Mouse (Mus musculus) heart, embryonic 16.5 days (tissue): Measurements from ENCODE around the gene Rinl. TPM values are rescaled to one million over a fixed set of nuclear protein-coding genes. Genes with fewer than 3 reads are reported as not detected.

Source experiments
- ATAC-seq: fragments of 200-750 bp; cut with Nextera tagmentation; replicated peaks from 2 replicates; pipeline ENCODE4 v1.8.0; 2017; ENCODE audit warnings: moderate number of reproducible peaks; ENCODE audit not compliant: insufficient read depth, low FRiP score; ENCODE audit errors: extremely low read depth
- H3K27ac ChIP-seq: fragments of 300-500 bp; sonication (generic); 2 replicates; pipeline ENCODE4 v1.5.1; 2014; ENCODE audit warnings: mild to moderate bottlenecking, low read length, control low read depth, moderate library complexity
- H3K27me3 ChIP-seq: fragments of 300-500 bp; sonication (generic); 2 replicates; pipeline ENCODE4 v1.6.1; 2014; ENCODE audit warnings: low read length, mixed read lengths; ENCODE audit not compliant: control insufficient read depth, insufficient read depth
- H3K36me3 ChIP-seq: fragments of 300-500 bp; sonication (generic); 2 replicates; pipeline ENCODE4 v1.6.1; 2014; ENCODE audit not compliant: control insufficient read depth, insufficient read depth
- H3K4me1 ChIP-seq: fragments of 300-500 bp; sonication (generic); 2 replicates; pipeline ENCODE4 v1.6.1; 2014; ENCODE audit warnings: low read length, mixed read lengths; ENCODE audit not compliant: control insufficient read depth, insufficient read depth
- H3K4me2 ChIP-seq: fragments of 300-500 bp; sonication (generic); 2 replicates; pipeline ENCODE4 v1.6.1; 2014; ENCODE audit warnings: low read depth, mild to moderate bottlenecking, control low read depth, low read length
- H3K4me3 ChIP-seq: fragments of 300-500 bp; sonication (generic); 2 replicates; pipeline ENCODE4 v1.5.1; 2014; ENCODE audit warnings: mild to moderate bottlenecking, control low read depth, low read length
- H3K9ac ChIP-seq: fragments of 300-500 bp; sonication (generic); 2 replicates; pipeline ENCODE4 v1.6.1; 2014; ENCODE audit warnings: low read length, control low read depth
- H3K9me3 ChIP-seq: fragments of 300-500 bp; sonication (generic); replicated peaks from 2 replicates; pipeline ENCODE4 v1.6.1; 2016; ENCODE audit warnings: low read length; ENCODE audit not compliant: control insufficient read depth
- WGBS: fragments of 180-500 bp; shearing (Covaris S2); extraction: QIAGEN DNeasy Blood & Tissue Kit; methylation state at CpG from one replicate; pipeline ENCODE4 v1.1.7; 2014; 5-methylcytosine and 5-hydroxymethylcytosine counted together
- polyA plus RNA-seq: library from polyadenylated mRNA; unstranded; fragments of >200 nt; fragmentation: Nextera tagmentation; extraction: Ambion mirVana; gene quantifications from 2 replicates; pipeline ENCODE4 v1.2.1, GENCODE M21; 2015

The Rinl gene
- polyA plus RNA-seq, 1 experiment from 2014 or later, result 11.1 TPM

- no peak for ATAC-seq
- WGBS, result 79% methylated on average over 9 of the region's 9 CpGs
Observed at GRCm38 (mm10) chr7:28761907-28762306, 26.9 kb upstream of the Rinl start.

GRCm38 (mm10) chr7:28765211-28765610, 23.6 kb upstream of the Rinl start:
- H3K4me1 ChIP-seq, result peaks cover 15% of the 10 kb centered on the region
- H3K9ac ChIP-seq, result no peak overlapping the region
- H3K27me3 ChIP-seq, result no peaks in the 10 kb centered on the region
- no peak overlapping the region for H3K27ac ChIP-seq
- ATAC-seq, result no peak
- H3K9me3 ChIP-seq, result no peaks in the 10 kb centered on the region
- peaks cover 16% of the 10 kb centered on the region for H3K36me3 ChIP-seq
- H3K4me2 ChIP-seq, result peak overlapping the region; percentile 89
- WGBS, result 81% methylated on average over 6 of the region's 6 CpGs
- peak overlapping the region; percentile 90 for H3K4me3 ChIP-seq

More at GRCm38 (mm10) chr7:28761907-28762306, 26.9 kb upstream of the Rinl start:
- peaks cover 9% of the 10 kb centered on the region for H3K4me1 ChIP-seq
- no peak overlapping the region for H3K27ac ChIP-seq
- peaks cover 24% of the 10 kb centered on the region for H3K36me3 ChIP-seq
- no peak overlapping the region for H3K4me3 ChIP-seq
- H3K9ac ChIP-seq, result no peak overlapping the region
- H3K4me2 ChIP-seq, result no peak overlapping the region
- H3K9me3 ChIP-seq, result no peaks in the 10 kb centered on the region
- peaks cover 2% of the 10 kb centered on the region; the same call in 1 of the 2 replicates for H3K27me3 ChIP-seq

GRCm38 (mm10) chr7:28766173-28766879, 22.4 kb upstream of the Rinl start, which contains the start of gene Sirt2:
Sirt2 (plus strand) TSS chr7:28766735.
- Histone ChIP-seq H3K4me1 (peaks cover 15% of the 10 kb centered on the region), H3K27me3 (no peaks in the 10 kb centered on the region), H3K4me2 (peak within 1 kb of the TSS; percentile 89), H3K9me3 (no peaks in the 10 kb centered on the region), H3K27ac (peak within 1 kb of the TSS; percentile 25; the same call in 1 of the 2 replicates), H3K4me3 (peak within 1 kb of the TSS; percentile 90), H3K9ac (peak within 1 kb of the TSS; percentile 87), H3K36me3 (peaks cover 8% of the 10 kb centered on the region)
- ATAC-seq, result peak; percentile 98
- WGBS, result under 1% methylated on average over 45 of the region's 45 CpGs

GRCm38 (mm10) chr7:28766910-28767309, 21.9 kb upstream of the Rinl start:
- WGBS, result 5% methylated on average over 14 of the region's 14 CpGs
- peak overlapping the region; percentile 87 for H3K9ac ChIP-seq
- ATAC-seq, result no peak
- no peaks in the 10 kb centered on the region for H3K27me3 ChIP-seq
- peak overlapping the region; percentile 66 for H3K4me2 ChIP-seq
- peaks cover 4% of the 10 kb centered on the region; the same call in 1 of the 2 replicates for H3K36me3 ChIP-seq
- no peaks in the 10 kb centered on the region for H3K9me3 ChIP-seq
- 0 out of 2 replicates have a peak overlapping the region, but pooled peaks have one; percentile 25 for H3K27ac ChIP-seq
- peaks cover 15% of the 10 kb centered on the region for H3K4me1 ChIP-seq
- peak overlapping the region; percentile 90 for H3K4me3 ChIP-seq

GRCm38 (mm10) chr7:28767462-28767965, 21.3 kb upstream of the Rinl start, which contains the start of gene Nfkbib:
Nfkbib (minus strand) TSS chr7:28767512.
- Histone ChIP-seq H3K4me2 (peak within 1 kb of the TSS; percentile 89), H3K36me3 (0 out of 2 replicates have a peak, but pooled peaks cover 4% of the 10 kb centered on the region), H3K27ac (peak within 1 kb of the TSS; percentile 25; the same call in 1 of the 2 replicates), H3K9me3 (no peaks in the 10 kb centered on the region), H3K4me1 (peaks cover 15% of the 10 kb centered on the region), H3K9ac (peak within 1 kb of the TSS; percentile 87), H3K4me3 (peak within 1 kb of the TSS; percentile 90), H3K27me3 (no peaks in the 10 kb centered on the region)
- 67% methylated on average over 7 of the region's 7 CpGs for WGBS
- no peak for ATAC-seq

GRCm38 (mm10) chr7:28769414-28769958, 19.3 kb upstream of the Rinl start:
- H3K27ac ChIP-seq, result no peak overlapping the region
- WGBS, result 87% methylated on average over 9 of the region's 9 CpGs
- peaks cover 15% of the 10 kb centered on the region for H3K4me1 ChIP-seq
- H3K27me3 ChIP-seq, result no peaks in the 10 kb centered on the region
- no peaks in the 10 kb centered on the region for H3K9me3 ChIP-seq
- no peak for ATAC-seq
- H3K4me3 ChIP-seq, result no peak overlapping the region
- H3K36me3 ChIP-seq, result no peaks in the 10 kb centered on the region
- no peak overlapping the region for H3K9ac ChIP-seq
- no peak overlapping the region for H3K4me2 ChIP-seq

- H3K9ac ChIP-seq, result no peak overlapping the region
- ATAC-seq, result no peak
- no peaks in the 10 kb centered on the region for H3K36me3 ChIP-seq
- H3K27ac ChIP-seq, result no peak overlapping the region
- no peak overlapping the region for H3K4me3 ChIP-seq
- H3K9me3 ChIP-seq, result no peaks in the 10 kb centered on the region
- no peak overlapping the region for H3K4me2 ChIP-seq
- 66% methylated on average over 3 of the region's 3 CpGs for WGBS
- H3K27me3 ChIP-seq, result no peaks in the 10 kb centered on the region
- H3K4me1 ChIP-seq, result peaks cover 12% of the 10 kb centered on the region
Observed at GRCm38 (mm10) chr7:28770309-28770708, 18.5 kb upstream of the Rinl start.

GRCm38 (mm10) chr7:28771867-28772266, 16.9 kb upstream of the Rinl start:
- no peak overlapping the region for H3K9ac ChIP-seq
- no peak overlapping the region for H3K4me3 ChIP-seq
- H3K9me3 ChIP-seq, result no peaks in the 10 kb centered on the region
- ATAC-seq, result no peak
- no peak overlapping the region for H3K27ac ChIP-seq
- peaks cover 5% of the 10 kb centered on the region; the same call in 1 of the 2 replicates for H3K4me1 ChIP-seq
- 85% methylated on average over 11 of the region's 11 CpGs for WGBS
- H3K36me3 ChIP-seq, result no peaks in the 10 kb centered on the region; the same call in 1 of the 2 replicates
- no peak overlapping the region for H3K4me2 ChIP-seq
- no peaks in the 10 kb centered on the region for H3K27me3 ChIP-seq

GRCm38 (mm10) chr7:28773163-28773562, 15.6 kb upstream of the Rinl start:
- H3K9ac ChIP-seq, result no peak overlapping the region

More at GRCm38 (mm10) chr7:28773163-28773562, 15.6 kb upstream of the Rinl start:
- H3K4me3 ChIP-seq, result no peak overlapping the region
- H3K36me3 ChIP-seq, result peaks cover 3% of the 10 kb centered on the region; the same call in 1 of the 2 replicates
- no peak overlapping the region for H3K27ac ChIP-seq
- no peak overlapping the region for H3K4me2 ChIP-seq
- no peaks in the 10 kb centered on the region for H3K27me3 ChIP-seq
- H3K9me3 ChIP-seq, result no peaks in the 10 kb centered on the region
- 62% methylated on average over 3 of the region's 3 CpGs for WGBS
- H3K4me1 ChIP-seq, result no peaks in the 10 kb centered on the region
- no peak for ATAC-seq
